Mouse (Mus musculus): ENCODE data around the gene Rab3il1. TPM values are rescaled to one million over a fixed set of nuclear protein-coding genes. Genes with fewer than 3 reads are reported as not detected.

Rab3il1 gene
- polyA plus RNA-seq, 2 experiments from 2014 or later = 1.2 TPM; not detected in 1

DNA sequence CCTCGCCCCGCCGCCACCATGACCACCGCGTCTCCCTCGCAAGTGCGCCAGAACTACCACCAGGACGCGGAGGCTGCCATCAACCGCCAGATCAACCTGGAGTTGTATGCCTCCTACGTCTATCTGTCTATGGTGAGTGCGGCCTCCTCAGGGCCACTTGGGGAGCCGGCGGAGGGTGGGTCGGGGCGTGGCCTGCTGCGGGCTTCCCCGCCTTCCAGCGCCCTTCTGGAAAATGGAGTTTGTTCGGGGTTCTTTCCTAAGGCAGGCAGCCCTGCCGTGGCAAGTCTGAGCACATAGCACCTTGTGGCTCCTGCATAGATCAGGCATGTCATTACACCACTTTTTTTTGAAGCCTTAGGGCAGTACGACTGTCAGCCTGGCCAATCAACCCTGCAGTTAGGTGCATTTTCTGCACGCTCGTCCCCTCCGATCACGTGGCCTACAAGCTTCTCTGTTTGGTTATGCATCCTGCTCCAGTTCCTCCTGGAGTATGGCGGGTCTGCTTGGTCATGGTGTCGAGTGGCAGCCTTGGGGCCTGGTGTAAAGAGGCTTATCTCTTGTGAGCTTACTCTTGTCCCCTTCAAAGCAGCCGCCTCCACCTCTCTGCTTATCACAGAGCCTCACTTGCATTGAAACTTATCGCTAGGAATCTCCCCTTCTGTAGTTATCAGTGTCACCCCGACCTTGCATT, 18.5 kb upstream of the Rab3il1 start:
- peak; percentile 28 for ATAC-seq

DNA sequence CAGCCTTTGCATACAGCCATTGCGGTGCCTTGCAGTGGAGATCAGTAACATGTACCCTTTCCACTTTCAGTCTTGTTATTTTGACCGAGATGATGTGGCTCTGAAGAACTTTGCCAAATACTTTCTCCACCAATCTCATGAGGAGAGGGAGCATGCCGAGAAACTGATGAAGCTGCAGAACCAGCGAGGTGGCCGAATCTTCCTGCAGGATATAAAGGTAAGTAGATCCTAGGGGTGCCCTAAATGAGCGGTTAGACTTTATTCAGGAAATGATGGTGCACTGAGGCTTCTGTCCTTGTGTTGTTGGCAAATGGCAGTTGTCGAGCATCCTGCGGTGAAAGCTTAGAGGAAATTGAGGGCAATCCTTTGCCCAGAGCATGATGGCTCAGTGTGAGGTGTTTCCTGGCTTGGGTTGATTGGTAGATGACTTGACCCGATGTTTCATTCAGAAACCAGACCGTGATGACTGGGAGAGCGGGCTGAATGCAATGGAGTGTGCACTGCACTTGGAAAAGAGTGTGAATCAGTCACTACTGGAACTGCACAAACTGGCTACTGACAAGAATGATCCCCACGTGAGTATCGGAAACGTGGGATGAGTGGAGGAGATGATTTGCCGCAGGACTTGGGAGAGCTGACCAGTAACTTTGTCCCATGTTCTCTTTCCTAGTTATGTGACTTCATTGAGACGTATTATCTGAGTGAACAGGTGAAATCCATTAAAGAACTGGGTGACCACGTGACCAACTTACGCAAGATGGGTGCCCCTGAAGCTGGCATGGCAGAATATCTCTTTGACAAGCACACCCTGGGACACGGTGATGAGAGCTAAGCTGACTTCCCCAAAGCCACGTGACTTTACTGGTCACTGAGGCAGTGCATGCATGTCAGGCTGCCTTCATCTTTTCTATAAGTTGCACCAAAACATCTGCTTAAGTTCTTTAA, 17.1 kb upstream of the Rab3il1 start:
- peak; percentile 7 for ATAC-seq

- no peak for ATAC-seq
Measured at GRCm38 (mm10) chr19:9985190-9985899, 16.1 kb upstream of the Rab3il1 start.

GRCm38 (mm10) chr19:9985900-9986421, 15.5 kb upstream of the Rab3il1 start:
- no peak for ATAC-seq

- no peak for ATAC-seq
Measured at GRCm38 (mm10) chr19:9987192-9987591, 14.3 kb upstream of the Rab3il1 start.

DNA sequence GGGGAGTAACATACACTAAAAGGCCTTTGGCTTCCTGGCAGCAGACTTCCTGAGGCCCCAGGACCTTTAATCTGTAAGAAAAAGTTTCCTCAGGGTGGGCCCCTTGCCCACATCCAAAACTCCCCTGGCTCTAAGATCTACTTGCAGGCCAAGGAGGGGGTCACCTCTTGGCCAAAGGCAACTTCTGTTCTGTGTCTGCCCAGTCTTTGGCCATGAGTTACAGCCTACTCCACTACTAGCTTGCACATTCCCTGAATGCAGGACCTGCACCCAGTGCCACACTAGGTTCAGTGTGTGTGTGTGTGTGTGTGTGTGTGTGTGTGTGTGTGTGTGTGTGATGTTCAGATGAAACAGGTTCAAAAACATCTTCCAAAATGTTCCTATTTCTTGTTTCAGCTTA, 13.9 kb upstream of the Rab3il1 start:
- ATAC-seq = no peak

DNA sequence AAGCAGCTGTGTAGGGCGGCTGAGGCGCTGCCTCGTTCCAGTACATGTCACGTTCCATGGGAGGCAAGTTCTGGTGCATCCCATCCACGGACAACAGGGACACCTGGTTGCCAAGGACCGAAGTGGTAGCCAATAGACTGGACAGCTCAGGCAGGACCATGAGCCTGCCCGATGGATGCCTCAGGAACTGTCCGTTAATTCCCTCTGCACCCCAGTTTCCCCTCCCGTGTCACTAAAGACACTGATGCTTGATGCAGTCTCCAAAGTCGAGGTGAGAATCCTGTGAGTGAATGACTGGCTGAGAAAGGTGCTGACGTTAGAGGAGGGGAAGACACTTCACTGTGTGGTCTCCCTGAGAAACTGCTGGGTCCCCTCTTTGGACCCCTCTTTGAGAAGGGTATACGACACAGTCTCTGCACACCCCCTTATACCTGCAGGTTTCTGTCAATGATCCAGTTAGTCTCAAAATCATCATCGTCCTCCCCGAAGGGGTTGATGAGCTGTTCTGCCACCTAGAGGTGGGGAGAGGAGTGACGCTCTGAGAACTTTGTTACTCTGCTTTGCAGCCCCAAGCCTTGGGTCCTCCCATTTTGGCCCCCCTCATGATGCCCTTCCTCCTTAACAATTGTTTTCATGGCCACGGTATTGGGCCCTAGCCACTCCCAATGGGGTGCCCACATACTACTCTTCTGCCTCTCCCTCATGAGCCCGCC, 12.1 kb upstream of the Rab3il1 start:
- ATAC-seq = no peak

- ATAC-seq = no peak
Measured at GRCm38 (mm10) chr19:9989884-9990256, 11.6 kb upstream of the Rab3il1 start.

DNA sequence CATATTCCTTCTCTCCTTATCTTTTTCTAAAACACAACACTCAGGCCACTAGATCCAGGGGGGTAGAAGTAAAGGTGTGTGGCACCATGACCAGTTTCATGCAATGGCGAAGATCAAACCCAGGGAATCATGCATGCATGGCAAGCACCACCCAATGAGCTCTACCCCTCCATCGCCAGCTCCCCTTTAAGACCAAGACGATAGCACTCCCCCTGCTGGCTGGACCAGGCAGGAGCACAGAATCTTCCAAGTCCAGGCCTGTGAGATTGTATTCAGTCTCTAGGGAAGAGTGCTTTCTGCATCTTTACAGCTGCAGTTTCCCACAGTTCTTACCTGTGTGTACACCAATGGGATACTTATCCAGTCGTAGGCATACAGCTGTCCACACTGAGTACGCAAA, 10.2 kb upstream of the Rab3il1 start:
- ATAC-seq = peak; percentile 76

DNA sequence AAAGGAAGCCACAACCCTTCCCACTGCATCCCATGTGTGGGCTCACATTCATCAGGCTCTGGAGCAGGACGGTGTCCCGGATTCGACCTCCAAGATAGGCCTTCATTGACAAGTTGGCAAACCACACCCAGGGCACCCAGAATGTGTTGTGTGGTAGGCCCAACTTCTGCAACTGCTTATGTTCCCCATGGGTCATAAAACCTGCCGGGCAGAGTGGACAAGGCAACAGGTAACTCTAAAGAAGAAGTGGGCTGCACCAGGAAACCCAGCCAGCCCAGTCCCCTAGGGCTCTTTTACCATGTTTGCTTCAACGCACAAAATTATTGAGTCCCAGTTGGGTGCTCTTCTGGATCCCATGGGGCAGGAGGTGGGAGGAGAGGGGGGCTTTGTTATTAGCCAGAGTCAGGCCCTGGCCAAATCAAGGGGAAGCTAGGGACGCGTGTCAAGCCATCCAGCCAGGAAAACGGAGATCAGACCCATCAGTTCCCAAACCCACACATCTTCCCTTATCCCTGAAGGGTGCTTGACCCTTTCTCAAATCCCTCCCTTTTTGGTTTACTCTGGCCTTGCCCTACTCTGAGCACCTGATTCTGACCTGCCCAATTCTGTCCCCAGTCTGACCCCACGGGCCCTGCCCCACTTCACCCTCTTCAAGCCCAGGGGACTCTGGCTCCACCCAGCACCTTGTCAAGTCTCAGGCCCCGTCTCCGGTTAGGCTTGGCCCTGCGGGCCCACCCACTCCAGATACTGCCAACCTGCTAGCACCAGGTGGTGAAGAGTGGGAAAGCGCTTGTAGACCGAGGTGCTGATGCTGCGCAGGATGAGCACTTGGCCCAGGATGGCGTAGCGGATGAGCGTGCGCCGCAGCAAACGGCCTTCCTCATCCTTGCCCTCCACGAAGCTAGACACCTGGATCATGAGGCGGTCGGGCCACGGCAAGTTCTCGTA, 9.2 kb upstream of the Rab3il1 start:
- ATAC-seq = no peak

DNA sequence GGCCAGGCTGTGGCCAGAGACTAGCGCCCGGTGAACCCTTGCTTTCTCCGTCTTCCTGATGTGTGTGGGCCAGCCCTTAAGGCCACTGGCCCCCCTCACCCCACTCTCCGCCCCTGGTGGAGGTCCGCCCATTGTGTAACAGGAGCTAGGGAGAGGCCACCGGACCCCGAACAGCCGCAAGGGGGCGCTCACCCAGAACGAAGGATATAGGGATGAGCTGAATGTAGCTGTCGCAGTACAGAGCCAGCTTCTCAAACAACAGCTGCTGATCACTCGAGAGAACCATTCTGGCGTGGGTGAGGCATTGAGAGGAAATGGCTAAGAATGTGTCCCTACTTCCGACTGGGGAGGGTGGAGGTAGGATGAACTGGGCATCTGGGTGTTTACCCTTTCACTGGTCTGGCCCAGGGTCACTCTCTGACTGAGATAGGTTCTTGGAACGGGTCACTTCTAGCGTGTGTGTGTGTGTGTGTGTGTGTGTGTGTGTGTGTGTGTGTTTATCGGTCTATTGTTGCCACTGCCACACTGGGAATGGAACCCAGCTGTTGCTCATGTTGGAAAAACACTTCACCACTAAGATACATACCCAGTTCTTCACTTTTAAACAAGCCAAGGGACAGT, 8.3 kb upstream of the Rab3il1 start:
- ATAC-seq = no peak

GRCm38 (mm10) chr19:9997204-9998062, 4.0 kb upstream of the Rab3il1 start:
- no peak for ATAC-seq

DNA sequence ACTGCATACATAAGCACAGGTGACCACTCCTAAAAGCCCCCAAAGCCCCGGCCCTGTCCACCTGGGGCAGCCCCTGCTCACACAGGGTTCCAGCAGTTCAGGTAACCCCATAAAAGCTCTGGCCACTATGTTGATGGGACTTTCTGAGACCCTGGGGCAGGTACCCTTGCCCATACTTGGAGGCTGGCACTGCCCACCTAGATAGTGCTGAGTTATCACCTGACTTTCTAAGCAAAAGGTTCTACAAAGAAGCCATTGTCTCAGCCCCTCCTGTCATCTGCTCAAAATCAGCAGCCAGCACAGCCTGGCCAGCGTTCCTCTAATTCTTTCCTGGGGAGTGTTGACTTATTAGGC, 3.4 kb upstream of the Rab3il1 start:
- ATAC-seq = no peak

DNA sequence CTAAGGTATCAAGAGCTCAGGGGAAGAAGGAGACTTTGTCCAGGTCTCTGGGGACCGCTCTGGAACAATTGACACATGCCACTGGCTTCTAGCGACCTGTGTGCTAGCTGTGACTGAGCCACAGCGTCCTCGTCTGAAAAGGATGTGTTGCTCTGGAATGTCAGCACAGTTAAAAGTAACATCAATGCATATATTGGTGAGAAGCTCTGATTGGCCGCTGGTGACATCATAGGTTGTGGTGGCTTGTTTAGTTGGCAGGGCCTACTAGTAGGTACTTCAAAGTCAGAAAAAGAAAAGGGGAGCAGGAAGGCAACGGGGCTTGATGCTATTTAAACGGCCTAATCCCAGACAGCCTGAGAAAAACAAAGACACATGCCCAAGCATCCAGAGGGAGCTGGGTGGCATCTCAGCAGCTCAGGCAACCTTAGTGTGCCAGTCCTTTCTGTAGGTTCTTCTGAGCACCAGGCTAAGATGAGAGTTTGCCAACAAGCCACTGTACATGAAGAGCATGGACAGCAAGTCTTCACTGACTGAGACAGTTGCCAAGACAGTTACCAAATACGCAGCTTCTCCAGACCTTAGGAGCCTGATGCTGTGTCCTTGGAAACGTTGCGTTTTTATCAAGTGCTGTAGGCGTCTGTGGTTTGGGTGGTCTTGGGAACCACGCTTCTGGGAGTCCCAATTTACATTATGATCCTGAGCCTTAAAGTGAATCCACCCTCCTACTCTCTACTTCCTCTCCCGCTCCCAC, 2.6 kb upstream of the Rab3il1 start:
- no peak for ATAC-seq

DNA sequence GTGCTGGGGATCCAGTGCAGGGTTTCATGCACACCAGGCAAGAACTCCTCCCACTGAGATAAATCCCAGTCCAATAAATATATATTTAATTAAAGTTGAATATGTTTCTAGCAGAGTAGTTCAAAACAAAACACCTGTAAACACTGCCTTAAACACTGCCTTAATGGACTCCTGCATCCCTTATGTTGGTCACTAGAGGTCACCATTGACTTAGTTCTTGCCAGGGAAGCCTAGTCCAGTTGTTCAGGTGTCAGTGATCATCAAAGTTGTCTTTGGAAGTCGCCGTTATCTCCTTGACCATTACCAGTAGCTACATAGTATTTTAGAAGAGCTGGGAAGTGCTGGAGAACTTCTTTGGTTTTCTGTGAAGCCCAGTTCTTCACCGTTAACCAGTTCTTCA, 1.1 kb upstream of the Rab3il1 start:
- ATAC-seq = no peak

- ATAC-seq = no peak
Measured at GRCm38 (mm10) chr19:10003696-10004095, 2.2 kb downstream of the Rab3il1 start.

DNA sequence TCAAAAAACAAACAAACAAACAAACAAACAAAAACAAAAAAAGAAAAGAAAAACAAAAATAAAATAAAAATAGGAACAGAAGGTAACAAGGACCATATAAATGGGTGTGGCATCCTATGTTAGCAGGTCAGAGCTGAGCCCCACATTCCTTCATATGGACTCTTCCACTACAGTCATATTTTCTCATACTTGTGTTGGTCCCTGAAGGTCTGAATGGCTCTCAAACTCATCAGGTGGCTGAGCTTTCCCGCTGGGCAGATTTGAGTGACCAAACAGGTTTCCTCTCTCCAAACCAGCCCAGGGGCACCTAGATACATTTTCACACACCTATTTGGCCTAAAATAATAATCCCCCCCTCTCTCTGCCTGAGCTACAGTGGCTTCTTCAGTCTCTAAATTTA, 9.9 kb downstream of the Rab3il1 start:
- ATAC-seq = no peak

- ATAC-seq = no peak
Measured at GRCm38 (mm10) chr19:10012827-10013278, 11.4 kb downstream of the Rab3il1 start.

DNA sequence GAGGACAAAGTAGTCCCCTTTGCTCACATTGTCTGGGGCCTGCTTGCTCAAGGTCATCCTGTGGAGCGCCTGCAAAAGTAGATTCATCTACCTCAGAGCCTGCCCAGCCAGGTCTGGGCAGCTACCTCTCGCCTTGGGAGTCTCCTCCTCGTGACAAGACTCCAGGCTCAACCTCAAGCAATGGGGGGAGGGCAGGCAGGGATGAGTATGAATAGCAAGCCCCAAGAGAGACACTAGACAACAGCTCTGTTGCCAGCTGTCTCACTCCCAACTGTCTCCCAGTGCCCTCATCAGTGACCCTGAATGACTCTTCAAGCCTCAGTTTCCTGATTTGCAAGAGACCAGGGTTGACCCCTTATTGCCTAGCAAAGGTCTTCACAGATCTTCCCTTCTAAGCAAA, 11.9 kb downstream of the Rab3il1 start:
- no peak for ATAC-seq

Data from activated CD4-positive, CD25-positive, alpha-beta regulatory T cell, adult 4 months (primary cell).